Mouse (Mus musculus) right cerebral cortex, postnatal 14 days (tissue): ENCODE measurements around the gene Suco.

ENCODE experiments used
- DNase-seq: peaks from one replicate; pipeline ENCODE4 v3.0.0; 2022

Suco gene

DNA sequence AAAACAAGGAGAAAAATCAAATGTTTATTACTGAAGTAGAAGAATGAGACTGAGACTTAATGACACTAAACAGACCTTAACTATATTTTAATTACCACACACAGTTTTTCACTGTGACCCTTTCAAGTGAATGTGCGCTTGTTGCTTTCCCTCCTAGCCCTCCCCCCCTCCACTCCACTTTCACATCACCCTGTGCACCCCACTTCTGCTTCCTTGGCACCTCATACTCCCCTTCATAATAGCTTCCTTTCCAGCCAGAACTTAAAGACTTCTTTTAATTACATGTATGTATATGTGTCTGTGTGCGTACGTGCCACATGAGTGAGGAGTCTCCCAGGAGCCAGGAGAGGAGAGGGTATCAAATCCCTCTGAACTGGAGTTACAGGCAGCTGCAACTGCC is 12.3 kb upstream of the Suco start:
- no peak for DNase-seq

DNA sequence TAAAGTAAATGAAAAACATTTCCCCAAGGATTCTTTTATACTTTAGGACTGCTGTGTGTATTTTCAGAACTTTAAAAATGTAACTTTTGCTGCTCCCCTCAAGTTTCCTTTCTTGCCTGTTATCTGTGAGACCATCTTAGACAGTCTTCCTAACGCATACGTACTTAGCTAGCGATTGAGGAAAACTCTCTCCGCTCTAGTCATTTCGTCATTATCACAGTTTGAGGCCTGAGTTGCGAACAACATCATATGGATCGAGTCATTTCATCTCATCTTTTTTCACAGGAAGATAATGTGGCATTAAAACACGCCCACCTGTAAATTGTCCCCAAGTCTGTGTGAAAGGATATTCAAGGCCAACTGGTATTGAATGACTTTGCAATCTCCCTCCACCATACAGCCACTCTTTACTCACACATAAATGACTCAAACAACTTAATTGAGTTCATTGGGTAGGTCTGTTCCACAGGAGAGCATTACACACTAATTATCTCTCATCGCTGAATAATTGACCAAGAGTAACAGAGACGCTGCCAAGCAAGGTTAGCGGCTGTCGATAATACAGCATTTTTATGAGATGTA is 11.3 kb upstream of the Suco start:
- DNase-seq = no peak

DNA sequence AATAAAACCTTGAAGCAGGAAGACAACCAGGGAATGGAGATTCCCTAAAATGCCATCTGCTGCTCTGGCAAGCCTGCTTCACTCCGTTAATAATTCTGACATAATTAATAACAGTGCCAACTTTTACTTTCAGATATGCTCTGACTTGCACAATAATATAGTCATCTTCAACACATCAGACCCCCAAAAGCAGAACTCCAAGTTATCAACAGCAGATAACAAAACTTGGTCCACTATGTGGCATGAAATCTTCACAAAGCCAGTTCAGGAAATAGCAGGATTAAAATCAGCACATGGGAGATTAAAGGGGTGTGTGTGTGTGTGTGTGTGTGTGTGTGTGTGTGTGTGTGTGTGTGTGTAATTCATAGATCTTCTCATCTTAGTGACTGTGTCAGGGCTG is 9.3 kb upstream of the Suco start:
- DNase-seq = no peak

DNA sequence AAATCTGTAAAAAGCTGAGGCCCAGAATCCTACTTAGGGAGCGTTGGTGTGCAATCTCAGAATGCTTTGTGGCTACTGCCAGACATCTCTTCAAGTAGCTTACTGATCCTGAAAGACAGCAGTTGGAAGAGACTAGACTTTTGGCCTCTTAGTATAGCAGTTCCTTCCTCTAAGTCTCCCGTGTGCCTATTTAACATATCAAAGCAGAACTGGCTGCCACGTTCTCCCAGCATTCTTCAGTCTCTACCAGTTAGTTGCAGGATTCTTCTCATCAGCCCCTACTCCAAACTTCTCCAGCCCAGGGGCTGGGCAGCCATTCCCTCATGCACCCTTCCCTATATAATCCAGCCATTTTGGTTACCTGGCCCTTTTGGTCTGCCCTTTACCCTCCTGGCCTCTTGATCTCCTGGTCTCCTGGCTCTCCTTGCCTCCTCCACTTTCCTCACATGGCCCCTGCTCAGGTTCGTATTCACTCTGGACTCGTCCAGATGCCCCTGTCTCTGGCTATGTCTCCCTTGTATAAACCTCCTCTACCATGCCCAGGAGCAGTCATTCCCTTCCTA is 1.2 kb upstream of the Suco start:
- DNase-seq = no peak

DNA sequence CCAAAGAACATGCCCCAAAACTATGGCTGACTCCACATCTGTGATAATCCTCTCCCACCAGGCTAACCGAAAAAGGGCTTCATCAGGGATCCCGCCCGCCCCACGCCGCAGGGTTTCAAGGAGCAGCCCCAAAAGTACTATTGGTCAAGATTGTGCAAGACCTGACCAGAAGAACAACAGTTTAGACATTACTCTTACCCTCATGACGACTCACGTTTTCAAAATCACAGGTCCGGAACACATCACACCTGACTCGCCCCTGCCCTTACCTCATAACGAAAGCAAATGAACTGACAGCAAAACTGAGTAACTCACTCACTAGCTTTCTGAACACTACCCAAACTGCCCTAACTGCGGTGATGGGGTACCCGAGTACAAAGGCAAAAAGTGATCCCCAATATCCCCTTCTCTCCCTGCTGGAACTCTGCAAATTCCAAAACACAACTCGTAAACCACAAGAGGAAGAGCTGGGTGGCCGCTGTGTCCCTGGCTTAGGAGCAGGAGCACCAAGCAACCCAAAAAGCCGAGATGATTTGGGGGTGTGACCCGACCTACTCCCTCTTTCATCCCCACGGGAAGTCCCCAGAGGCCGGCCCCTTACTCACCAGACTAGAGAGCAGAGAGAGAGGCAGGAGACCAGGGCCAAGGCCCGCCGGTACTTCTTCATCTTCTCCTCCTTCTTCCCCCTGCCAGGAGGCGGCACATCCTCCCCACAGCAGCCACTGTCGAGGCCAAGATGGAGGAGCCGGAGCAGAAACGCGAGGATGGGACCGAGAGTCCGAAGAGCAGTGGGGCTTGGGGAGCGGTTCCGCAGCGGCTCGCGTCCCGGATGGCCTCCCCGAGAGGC is 553 bp downstream of the Suco start:
- DNase-seq = no peak

DNA sequence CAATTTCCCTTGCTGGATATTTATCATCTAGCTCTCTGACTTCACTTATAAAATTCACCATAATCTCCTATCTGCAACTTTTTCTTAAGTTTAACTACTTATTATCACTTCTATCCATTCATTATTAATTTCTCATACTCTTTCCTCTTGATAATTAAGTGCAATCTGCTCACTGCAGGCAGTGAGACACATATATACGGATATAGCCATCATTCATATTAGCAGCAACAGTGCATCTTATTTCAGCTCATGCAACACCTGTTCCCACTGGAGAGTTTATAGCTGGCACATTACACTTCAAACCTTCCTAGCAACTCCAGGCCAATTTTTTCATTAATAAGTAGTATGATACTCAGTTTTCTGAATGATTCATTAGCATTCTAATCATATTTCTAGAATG is 7.1 kb downstream of the Suco start:
- no peak for DNase-seq

DNA sequence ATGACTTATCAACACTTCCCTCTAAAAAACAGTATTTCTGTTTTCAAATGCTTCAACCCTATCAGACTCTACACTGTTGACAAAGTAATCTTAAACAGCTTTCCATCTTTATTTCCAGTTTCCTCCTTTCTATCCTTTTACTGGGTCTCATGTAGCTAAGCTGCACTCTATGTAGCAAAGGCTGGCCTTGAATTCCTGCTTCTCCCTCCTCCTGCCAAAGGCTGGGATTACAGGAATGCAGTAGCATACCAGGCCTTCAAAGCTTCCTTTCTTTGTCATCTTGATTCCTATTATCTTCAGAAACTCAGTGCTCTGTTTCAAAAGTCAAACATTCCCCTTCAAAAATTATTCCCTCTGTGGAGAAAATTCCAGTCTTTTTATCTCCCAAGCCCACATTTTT is 8.1 kb downstream of the Suco start:
- no peak for DNase-seq

DNA sequence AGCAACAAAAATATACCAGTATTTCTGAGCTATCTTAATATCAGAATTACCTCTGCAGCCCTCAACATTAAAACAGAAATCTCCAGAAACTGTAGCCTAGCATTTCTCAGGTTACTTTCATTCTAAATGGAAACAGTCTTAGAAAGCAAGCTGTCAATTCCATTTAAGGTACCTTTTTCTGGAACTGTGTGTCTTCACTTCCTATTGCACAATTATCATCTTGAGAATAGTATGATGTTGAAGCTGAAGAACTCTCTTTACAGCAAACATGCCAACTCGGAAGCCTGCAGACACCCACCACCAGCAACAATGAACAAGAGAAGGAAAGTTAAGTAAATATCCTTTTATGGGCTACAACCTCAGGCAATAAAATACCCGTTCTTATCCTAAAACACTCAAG is 12.7 kb downstream of the Suco start:
- DNase-seq = no peak

DNA sequence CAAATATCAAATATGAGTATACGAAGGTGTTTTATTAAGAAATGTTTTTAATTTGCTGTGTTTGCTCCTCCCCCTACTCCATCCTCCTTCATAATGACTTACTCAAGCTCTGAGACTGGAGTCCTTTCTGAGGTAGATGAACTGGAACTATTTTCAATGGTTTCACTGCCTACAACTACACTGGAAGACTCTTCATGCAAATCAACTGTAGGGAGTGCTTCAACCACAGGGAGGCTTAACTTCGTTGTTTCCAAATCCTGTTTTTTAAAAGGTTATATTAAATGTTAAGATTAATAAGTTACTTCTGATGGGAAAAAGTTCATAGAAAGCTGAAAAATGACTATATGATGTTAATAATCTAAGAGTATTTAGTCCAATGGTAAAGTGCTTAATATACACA is 17.2 kb downstream of the Suco start:
- no peak for DNase-seq

DNA sequence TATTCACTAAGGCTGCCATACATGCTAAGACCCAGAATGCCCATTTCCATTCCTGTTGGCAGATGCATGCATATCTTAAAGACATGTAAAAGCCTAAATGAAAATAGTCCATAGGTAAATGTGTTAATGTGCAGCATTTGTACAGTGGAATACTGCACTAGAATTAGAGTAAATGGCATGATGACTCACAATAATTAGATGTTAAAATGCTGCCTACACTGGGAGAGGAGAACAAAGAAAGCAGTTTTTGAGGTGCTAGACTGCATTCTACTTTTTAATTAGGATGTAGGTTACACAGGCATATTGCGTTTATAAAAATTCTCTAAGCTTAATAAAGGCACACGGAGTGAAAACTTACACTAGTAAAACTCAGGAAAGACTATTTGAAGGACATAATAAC is 49.8 kb downstream of the Suco start:
- DNase-seq = no peak

DNA sequence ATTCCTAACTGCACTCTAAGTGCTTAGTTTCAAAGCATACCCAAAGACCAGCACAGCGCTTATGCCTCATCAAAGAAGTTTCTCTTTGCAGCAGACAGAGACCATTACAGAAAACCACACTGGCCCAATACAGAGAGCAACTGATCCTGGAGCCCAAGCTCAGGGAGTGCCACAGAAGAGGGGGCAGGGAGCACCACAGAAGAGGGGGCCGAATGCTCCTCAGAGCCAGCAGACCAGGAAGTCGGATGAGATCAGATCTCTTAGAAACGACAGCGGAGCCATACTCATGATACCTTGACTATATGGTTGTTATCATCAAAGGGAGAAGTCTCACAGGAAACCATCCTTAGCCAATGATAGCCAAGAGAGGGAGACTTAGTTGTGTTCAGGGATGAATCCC is 67.1 kb downstream of the Suco start:
- DNase-seq = no peak

DNA sequence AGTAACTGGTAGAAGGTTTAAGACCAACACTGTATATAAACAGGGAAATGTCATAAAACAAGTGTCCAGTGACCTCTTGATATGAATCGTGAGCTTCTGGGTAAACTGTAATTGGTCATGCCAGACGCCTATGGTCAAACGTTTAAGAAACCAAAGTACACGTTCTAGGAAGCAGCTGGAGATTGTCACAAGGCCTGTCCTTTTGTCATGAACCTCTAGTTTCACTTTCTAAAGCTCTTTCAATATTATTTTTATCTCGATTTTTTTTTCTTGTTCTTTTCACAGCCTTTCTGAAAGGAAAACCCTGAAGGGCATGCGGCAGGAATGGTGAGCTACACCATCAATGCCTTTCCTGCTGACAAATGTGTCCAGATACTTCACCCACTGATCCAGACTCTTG is 67.5 kb downstream of the Suco start:
- DNase-seq = no peak

DNA sequence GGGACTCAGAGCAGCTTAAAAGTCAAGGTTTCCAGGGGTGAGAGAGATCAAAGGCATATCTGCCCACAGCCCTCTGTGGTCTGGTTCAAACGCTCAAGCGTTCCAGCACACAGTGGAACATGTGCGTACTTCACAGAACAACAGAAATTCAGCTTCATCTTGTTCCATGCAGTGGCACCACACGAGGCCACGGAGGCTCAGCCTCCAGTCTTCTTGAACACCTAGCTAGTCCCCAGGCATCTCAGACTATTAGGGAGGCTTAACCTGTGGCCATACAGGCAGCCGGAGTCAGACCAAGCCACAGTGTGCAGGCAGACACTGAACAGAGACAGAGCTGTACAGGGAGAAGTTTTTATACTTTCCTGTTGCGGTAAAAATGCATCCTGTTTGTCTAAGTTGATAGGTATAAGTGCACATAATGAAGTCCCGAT is 71.9 kb downstream of the Suco start:
- DNase-seq = no peak

DNA sequence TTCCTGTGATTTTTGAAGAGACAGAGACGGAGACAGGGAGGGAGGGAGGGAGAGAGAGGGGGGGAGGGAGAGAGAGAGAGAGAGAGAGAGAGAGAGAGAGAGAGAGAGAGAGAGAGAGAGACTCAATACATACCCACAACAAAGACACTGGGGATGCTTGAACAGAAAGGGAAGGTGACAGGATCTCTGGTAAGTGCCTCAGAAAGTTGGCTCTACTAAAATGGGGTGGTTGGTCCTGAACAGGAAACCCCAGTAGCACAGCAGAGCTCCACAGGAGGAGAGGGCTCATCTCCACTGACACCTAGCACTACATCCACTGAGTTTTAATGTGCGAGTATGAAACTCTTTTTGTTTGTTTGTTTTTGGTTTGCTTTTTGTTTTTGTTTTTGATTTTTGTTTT is 75.2 kb downstream of the Suco start:
- no peak for DNase-seq

DNA sequence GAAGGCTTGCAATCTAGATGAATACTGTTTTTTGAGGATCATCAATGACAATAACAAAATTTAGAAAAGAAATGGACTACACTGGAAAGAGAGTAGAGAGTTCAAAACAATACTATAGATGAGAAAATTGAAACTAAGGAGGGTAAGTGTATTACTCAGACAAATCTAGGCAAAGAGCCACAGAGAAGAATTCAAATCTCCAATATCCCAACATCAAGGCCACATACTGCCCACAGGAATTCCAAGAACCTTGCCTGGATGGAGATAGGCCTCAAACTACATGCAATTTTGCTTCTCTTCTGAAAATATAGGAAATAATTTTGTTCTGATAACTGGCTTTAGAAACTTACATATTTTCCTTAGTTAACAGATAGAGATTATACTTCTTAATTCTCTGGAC is 76.2 kb downstream of the Suco start:
- DNase-seq = no peak

DNA sequence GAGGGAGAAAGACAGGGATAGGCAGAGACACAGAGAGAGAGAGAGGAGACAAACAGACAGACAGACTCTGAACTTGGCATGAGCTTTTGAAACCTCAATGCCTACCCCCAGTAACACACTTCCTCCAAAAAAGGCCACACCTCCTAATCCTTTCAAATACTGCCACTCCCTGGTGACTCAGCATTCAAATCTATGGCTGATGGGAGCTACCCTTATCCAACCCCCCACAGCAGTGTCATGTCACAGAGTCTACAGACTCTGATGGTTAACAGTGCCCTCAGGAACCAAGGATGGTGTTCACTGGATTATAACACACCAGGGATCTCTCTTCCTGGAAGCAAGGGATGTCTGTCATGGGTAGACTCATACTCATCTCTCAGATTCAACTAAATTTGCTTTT is 76.7 kb downstream of the Suco start:
- DNase-seq = no peak

DNA sequence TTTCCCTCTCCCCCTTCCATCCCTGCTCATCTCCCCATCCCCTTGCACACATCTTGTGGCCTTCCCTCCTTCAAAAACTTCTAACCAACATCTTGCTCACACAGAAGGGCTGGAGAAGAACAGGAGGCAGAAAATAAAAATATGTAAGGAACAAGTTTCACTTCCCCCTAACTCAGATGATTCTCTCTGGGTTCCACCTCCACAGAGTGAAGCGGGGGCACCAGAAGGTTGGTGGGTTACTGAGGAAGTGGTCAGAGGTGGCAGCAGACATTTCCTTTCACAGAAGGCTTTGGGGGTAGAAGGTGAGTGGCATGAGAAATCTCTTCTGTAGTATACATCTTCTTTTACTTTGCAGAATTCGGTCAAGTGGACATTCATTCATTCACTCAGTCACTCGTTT is 77.6 kb downstream of the Suco start:
- no peak for DNase-seq

DNA sequence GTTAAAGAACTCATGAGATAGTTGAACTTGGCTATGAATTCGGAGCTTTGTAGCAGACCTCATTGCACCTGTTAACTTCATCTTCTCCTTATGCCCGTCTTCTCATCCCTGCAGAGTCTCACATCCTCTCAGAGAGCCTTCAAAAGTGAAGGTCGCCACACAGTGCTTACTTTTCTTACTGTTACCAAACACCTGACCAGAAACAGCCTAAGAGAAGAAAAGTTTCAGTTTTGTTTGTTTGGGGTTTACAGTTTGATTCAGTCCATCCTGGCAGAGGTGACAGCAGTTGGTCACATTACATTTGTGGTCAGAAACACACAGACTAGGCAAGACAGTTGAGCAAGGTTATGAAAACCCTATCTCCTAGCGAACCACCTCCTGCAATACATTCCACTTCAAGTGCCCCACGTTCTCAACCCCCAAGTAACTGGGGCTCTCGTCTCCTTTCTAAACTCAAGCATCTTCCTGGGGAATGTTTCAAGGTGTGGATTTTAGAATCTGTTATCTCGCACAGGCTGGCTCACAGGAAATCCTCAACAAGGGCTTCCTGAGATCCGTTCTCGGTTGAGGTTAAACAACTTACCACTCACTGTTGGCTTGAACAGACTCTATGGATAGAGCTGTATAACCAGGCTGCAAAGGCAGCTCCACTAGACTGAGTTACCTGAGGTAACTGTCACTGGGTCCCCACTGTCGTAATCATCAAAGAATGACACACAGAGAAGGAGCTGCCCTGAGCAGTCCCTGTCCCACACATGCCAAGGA is 81.9 kb downstream of the Suco start:
- DNase-seq = no peak

DNA sequence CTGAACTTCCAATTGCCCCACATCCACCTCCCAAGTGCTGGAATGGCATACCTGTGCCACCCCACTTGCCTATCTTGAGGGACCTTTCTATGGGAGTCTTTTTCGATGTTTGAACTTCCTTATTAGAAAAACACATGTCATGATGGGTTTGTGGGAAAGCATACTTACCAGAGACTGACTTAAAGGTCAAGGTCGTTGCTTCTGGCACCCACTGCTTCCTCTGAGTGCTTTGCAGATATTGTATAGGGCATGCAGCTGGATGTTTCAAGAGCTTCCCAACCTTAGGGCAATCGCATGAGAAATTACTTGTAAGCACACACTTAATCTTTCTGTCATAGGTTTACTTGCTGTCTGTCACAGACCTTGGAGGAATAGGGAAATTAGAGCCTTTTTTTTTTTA is 83.2 kb downstream of the Suco start:
- no peak for DNase-seq

DNA sequence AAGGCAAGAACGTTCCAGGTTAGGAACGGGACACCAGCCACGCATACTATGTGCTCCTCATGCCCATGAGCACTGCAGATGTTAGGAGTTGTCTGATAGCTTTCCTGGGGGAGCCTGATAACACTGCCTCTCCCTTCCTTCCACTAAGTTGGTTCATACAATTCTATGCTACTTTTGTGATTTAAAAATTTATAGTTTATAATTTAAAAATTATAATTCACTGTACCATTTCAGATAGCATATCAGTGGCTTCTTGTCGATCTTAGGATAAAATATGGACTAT is 83.9 kb downstream of the Suco start:
- no peak for DNase-seq

DNA sequence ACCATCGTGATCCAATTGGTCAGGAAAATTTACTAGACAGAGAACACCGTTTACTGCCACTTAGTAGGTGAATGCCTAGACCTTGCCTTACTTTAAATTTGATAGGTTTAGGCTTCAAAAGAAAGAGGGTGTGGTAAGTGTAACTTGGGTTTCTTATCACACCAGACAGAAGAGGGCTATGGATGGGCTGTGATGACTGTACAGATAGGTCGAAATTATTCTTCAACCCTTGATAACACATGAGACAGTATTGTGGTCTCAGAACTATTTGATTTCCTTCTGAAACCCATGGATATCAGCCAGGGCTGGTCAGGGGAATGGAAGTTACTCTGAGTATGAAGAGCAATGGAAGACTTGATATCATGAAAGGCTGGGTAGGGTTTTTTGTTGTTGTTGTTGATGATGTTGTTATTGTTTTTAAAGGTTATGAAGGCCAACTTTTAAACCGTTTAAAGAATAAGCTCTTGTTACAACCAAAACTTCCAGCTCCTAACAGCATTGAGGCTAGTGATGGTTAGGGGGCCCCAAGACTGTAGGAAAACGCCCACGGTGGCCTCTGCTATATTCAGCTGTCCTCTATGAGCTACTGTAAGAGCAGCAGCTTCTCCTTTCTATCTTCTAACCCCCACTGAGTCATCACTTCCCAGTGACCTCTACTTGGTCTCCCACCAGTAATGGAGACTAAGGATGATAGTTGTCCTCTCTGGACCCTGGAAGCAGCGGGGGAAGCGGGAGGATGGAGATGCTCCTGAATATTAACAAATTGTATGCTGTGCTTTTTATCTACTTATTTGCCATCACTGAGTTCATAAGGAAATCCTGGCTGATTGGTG is 84.4 kb downstream of the Suco start:
- no peak for DNase-seq

DNA sequence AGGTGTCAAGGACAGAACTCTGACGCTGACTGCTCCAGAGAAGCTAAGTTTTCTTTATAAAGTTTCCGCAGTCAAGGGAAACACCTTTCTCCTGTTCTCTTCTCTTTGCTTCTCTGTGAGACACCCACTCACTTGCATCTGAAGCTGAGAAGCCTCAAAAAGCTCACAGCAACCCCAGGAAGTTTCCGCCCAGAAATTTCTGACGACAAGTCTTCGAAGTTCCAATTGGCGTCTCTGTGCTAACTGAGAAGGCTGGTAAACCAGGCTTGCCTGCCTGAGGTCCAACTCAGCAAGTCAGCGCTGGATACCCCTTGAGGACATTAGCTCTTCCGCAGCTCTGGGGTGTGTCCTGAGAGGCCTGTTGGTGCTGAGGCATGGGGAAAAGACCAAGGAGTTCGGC is 88.1 kb downstream of the Suco start, which contains the start of gene Fasl:
Gene Fasl, minus strand, starts transcription at position 157 of the 400 bp plus-strand sequence.
- DNase-seq = no peak

DNA sequence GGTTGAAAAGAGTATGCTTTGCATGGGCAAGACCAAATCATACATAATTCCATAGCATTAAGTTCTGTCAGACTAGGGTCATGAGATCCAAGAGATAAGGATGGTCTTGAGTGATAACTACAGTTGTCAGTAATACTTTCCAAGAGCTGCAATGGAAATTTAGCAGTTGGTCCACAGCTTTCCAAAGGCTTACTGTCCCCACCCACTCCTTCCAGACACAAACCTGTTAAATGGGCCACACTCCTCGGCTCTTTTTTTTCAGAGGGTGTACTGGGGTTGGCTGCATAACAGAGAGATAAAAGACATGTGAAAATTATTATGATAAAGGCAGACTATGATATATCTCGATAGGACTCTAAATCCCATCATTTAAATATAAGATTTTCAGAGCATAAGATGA is 93.8 kb downstream of the Suco start:
- DNase-seq = no peak
